Mouse (Mus musculus): Measurements from ENCODE around the gene Phldb2.

Gene Phldb2

GRCm38 (mm10) chr16:45724061-45724741 lies 229.2 kb downstream of the Phldb2 start, which contains the start of gene Tagln3:
TSS of gene Tagln3 (minus strand) at chr16:45724608.
- peak; percentile 86 to 88 for DNase-seq

GRCm38 (mm10) chr16:45723172-45723901 lies 230.1 kb downstream of the Phldb2 start:
- peak; percentile 50 to 64 for DNase-seq

GRCm38 (mm10) chr16:45722460-45722951 lies 230.9 kb downstream of the Phldb2 start:
- DNase-seq: peak; percentile 70 to 74

- DNase-seq: peak; percentile 70 to 75
Observed at GRCm38 (mm10) chr16:45720022-45720630, 233.3 kb downstream of the Phldb2 start.

- DNase-seq: no peak
Observed at GRCm38 (mm10) chr16:45718296-45718695, 235.1 kb downstream of the Phldb2 start.

GRCm38 (mm10) chr16:45714489-45715150 lies 238.8 kb downstream of the Phldb2 start:
- no peak for DNase-seq

- DNase-seq: peak in 1 of 2 experiments; percentile 24
Observed at GRCm38 (mm10) chr16:45713878-45714277, 239.5 kb downstream of the Phldb2 start.

- no peak for DNase-seq
Observed at GRCm38 (mm10) chr16:45713261-45713660, 240.1 kb downstream of the Phldb2 start.

GRCm38 (mm10) chr16:45711263-45711662 lies 242.1 kb downstream of the Phldb2 start:
- peak; percentile 43 to 53 for DNase-seq

- no peak for DNase-seq
Observed at GRCm38 (mm10) chr16:45699301-45699700, 254.1 kb downstream of the Phldb2 start.

- DNase-seq: no peak
Observed at GRCm38 (mm10) chr16:45697996-45698395, 255.4 kb downstream of the Phldb2 start.

Measured in cerebellum, postnatal 10 days (tissue).